Mouse (Mus musculus) fibroblast of lung, adult 2 months (primary cell): ENCODE data around the gene Gm10128.
"Not testable (repeated sequence)": the region's sequence is repeated elsewhere in the genome, so short reads cannot be mapped to it uniquely, and the experiment has no call there.

Experiments
- DNase-seq: peaks from one replicate; pipeline ENCODE4 v3.0.0-alpha.2; 2011; ENCODE audit warnings: low read depth

Gm10128 gene

DNA sequence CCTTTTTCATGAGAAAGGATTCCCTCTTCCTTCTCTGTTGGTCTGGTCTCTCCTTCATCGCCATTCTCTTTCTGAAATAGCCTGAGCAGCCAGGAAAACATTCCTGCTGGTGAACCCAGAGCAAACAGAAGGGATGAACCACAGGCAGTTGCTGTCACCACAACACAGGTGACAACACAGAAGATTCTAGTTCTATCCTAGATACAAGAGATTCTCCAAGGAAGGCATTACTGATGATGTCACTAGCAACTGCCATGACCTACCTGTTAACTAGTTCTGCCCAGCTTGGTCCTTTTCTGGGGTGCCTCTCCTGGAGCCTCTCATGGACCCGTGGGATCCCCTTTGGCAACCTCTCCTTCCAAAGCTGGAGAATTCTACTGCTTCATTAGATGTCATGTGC lies at the start of gene Gm10128:
Gene Gm10128, minus strand, starts transcription at position 101 of the 400 bp plus-strand sequence.
- not testable (repeated sequence) for DNase-seq

DNA sequence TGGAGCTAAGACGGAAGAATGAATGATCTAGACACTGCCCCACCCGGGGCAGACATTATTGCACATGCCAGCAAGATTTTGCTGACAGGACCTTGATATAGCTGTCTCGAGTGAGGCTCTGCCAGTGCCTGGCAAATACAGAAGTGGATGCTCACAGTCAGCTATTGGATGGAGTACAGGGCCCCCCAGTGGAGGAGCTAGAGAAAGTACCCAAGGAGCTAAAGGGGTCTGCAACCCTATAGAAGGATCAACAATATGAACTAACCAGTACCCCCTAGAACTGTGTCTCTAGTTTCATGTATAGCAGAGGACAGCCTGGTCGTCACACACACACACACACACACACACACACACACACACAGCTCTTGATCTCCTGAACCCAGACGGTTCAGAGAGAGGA lies 37.4 kb upstream of the Gm10128 start:
- DNase-seq = not testable (repeated sequence)

DNA sequence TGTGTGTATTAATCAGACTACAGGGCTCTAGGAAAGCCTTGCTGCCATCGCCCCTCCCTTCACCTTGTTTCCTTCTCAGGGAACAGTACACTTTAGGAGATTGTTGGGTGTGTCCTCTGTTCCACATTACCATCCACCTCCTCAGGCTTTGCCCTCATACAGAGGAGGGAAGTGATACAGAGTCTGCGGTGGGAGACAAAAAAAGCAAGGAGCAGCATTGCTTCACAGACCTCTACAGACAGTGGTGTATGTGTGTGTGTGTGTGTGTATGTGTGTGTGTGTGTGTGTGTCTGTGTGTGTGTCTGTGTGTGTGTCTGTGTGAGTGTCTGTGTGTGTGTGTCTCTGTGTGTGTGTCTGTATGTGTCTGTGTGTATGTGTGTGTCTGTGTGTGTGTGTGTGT lies 18.7 kb upstream of the Gm10128 start:
- not testable (repeated sequence) for DNase-seq

DNA sequence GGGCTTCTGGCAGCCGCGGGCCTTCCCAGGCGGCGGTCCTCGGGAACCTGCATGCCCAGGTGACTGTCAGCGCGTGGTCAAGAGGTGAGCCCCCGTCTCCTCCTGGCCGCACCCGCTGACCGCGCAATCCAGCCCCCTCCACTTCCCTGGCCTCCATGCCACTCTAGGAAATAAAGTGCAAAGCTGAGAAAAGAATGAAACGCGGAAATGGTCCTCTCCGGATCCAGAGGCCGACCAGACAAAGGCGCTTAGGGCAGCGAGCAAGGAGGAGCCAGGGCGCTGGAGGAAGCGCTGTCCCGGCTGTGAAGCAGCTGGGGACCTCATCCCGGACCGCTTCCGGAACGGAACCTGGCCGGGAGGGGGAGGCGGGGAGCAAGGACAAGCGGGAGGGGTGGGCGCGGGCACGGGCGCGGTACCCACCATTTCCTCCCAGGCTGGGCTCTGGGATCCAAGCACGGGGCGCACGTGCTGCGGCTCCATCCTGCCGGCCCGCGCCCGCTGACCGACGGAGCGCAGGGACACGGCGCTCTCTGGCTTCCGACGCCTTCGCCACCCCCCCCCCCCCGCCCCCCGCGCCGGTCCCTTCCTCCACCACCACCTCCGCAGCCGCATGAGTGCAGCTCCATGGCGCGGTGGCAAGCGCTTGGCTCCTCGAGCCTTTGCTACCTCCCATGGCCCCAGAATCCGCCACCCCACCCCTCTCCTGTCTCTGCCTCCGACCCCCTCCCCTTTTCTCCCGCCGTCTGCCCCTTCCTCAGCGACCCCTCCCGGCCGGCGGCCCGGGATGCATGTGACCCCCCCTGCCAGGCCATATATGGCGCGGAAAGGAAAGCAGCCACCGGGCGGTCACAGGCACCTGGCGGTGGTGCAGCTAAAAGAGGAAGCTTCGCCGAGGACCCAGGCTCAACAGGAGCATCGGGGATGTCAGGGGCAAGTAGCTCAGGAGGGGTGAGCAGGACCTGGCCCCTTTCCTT lies 14.6 kb upstream of the Gm10128 start:
- DNase-seq = not testable (repeated sequence)

DNA sequence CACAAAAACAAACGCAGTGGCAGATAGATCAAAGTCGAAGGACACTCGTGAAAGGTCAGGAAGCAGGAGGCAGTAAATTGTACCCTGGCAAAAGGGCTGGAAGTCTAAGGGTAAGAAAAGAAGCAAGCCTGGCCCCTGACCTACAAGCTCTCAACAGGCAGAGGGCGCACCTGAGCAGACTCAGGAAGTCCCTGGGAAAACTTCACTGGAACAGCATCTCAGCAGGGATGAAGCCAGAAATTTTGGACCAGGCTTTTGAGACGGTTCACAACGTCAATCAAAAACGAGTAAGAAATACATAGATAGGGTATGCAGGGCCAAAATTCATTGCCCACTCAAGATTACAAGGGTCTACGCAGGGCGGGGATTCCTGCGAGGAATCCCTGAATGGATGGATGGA lies 13.7 kb upstream of the Gm10128 start:
- not testable (repeated sequence) for DNase-seq

DNA sequence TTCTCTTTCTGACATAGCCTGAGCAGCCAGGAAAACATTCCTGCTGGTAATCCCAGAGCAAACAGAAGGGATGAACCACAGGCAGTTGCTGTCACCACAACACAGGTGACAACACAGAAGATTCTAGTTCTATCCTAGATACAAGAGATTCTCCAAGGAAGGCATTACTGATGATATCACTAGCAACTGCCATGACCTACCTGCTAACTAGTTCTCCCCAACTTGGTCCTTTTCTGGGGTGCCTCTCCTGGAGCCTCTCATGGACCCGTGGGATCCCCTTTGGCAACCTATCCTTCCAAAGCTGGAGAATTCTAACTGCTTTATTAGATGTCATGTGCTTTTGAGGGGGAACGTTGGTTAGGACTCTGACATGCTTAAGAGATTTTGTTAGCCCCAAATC lies 48.3 kb downstream of the Gm10128 start, which contains the start of gene Gm10338:
Gene Gm10338, minus strand, starts transcription at position 101 of the 400 bp plus-strand sequence.
- DNase-seq = not testable (repeated sequence)
